Mouse (Mus musculus) embryonic facial prominence, embryonic 12.5 days (tissue): ENCODE data around the gene Kcnab2. TPM values are rescaled to one million over a fixed set of nuclear protein-coding genes. Genes with fewer than 3 reads are reported as not detected.

Experiments
- ATAC-seq: fragments of 200-750 bp; cut with Nextera tagmentation; 2 replicates; pipeline ENCODE4 v1.8.0; 2017; ENCODE audit not compliant: insufficient number of reproducible peaks, insufficient read depth, low FRiP score, low TSS enrichment
- H3K27ac ChIP-seq: fragments of 300-500 bp; sonication (generic); 2 replicates; pipeline ENCODE4 v1.5.1; 2016; ENCODE audit warnings: mild to moderate bottlenecking
- H3K27me3 ChIP-seq: fragments of 300-500 bp; sonication (generic); 2 replicates; pipeline ENCODE4 v1.6.1; 2016; ENCODE audit warnings: mild to moderate bottlenecking, moderate library complexity
- H3K36me3 ChIP-seq: fragments of 300-500 bp; sonication (generic); 2 replicates; pipeline ENCODE4 v1.6.1; 2016; ENCODE audit warnings: mild to moderate bottlenecking
- H3K4me1 ChIP-seq: fragments of 300-500 bp; sonication (generic); 2 replicates; pipeline ENCODE4 v1.6.1; 2016
- H3K4me2 ChIP-seq: fragments of 300-500 bp; sonication (generic); replicated peaks from 2 replicates; pipeline ENCODE4 v1.6.1; 2016; ENCODE audit warnings: mild to moderate bottlenecking, moderate library complexity
- H3K4me3 ChIP-seq: fragments of 300-500 bp; sonication (generic); 2 replicates; pipeline ENCODE4 v1.5.1; 2016; ENCODE audit warnings: mild to moderate bottlenecking
- H3K9ac ChIP-seq: fragments of 300-500 bp; sonication (generic); 2 replicates; pipeline ENCODE4 v1.6.1; 2016; ENCODE audit warnings: mild to moderate bottlenecking, moderate library complexity
- H3K9me3 ChIP-seq: fragments of 300-500 bp; sonication (generic); 2 replicates; pipeline ENCODE4 v1.6.1; 2016; ENCODE audit warnings: mild to moderate bottlenecking, moderate library complexity
- WGBS: fragments of 180-500 bp; shearing (Covaris S2); methylation state at CpG from one replicate; pipeline ENCODE4 v1.1.7; 2016; 5-methylcytosine and 5-hydroxymethylcytosine counted together
- polyA plus RNA-seq: library from polyadenylated mRNA; unstranded; fragments of >200 nt; fragmentation: Nextera tagmentation; extraction: Ambion mirVana; gene quantifications from 2 replicates; pipeline ENCODE4 v1.2.1, GENCODE M21; 2016

The Kcnab2 gene
- polyA plus RNA-seq = 12.4 and 15.6 TPM in 2 replicates

DNA sequence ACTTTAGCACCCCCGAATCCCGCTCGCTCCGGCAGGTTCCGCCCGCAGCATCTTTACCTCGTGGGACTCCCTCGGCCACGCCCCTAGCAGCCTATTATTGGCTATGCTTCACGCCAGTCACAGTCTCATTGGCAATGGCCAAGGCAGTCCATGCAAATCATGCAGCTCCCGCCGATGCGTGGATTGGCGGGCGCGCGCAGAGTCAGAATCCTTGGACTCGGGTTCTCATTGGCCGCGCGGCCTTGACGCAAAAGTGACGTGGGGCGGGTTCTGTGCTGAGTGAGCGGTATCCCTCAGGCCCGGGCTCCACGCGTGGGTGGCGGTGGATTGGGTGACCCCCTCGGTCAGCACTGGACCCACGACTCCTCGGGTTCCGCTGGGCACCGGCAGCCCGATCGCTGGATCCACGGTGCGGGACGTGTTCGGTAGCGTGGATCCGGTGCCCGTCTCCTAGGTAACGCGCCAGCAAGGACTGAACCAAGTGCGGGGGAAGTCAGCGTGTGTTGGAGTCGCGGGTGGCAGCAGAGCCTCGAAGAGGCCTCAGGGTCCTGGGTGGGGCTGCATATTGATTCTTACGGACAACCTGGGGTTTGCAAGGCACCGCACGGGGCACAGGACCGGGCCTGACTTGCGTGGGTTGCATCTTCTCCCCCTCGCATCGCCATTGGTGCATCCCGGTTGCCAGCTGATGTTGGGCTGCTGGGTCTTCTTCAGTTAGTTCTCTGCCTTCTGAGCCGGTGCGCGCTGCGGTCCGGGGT, at the start of gene Kcnab2:
Gene Kcnab2, minus strand, starts transcription at position 406 of the 758 bp plus-strand sequence.
- H3K4me3 ChIP-seq = peak within 1 kb of the TSS; percentile 79
- H3K4me2 ChIP-seq = peak within 1 kb of the TSS; percentile 85
- H3K9ac ChIP-seq = peak within 1 kb of the TSS; percentile 78
- 0 out of 2 replicates have a peak, but pooled peaks cover 4% of the 10 kb centered on the region for H3K9me3 ChIP-seq
- no peaks in the 10 kb centered on the region for H3K36me3 ChIP-seq
- WGBS = under 1% methylated on average over 63 of the region's 63 CpGs
- H3K27me3 ChIP-seq = peaks cover 18% of the 10 kb centered on the region
- peak; percentile 95 for ATAC-seq
- peaks cover 14% of the 10 kb centered on the region for H3K4me1 ChIP-seq
- H3K27ac ChIP-seq = peak within 1 kb of the TSS; percentile 81

DNA sequence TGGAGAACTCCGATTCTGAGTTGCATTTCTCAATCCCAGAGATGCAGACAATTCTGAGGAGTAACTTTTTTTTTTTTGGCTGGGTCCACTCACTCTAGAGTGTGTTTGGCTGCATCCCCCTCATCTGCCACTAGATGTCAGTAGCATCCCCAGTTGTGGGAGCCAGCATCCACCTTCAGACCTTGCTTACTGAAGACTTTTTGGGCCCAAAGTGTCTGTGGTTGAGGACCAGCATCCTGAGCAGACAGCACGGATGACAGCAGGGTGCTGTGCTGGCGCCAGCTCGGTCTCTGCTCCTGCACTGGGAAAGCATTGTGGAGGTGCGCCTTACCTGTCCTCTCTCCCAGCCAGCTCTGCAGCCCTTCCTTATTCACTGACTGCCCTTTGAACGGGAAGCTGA, 42.4 kb upstream of the Kcnab2 start:
- no peak overlapping the region for H3K4me2 ChIP-seq
- no peaks in the 10 kb centered on the region for H3K9me3 ChIP-seq
- H3K4me3 ChIP-seq = no peak overlapping the region
- ATAC-seq = no peak
- no peaks in the 10 kb centered on the region for H3K4me1 ChIP-seq
- no peak overlapping the region for H3K9ac ChIP-seq
- WGBS = 25% methylated on average over 6 of the region's 6 CpGs
- H3K27ac ChIP-seq = no peak overlapping the region
- H3K36me3 ChIP-seq = no peaks in the 10 kb centered on the region
- H3K27me3 ChIP-seq = no peaks in the 10 kb centered on the region

DNA sequence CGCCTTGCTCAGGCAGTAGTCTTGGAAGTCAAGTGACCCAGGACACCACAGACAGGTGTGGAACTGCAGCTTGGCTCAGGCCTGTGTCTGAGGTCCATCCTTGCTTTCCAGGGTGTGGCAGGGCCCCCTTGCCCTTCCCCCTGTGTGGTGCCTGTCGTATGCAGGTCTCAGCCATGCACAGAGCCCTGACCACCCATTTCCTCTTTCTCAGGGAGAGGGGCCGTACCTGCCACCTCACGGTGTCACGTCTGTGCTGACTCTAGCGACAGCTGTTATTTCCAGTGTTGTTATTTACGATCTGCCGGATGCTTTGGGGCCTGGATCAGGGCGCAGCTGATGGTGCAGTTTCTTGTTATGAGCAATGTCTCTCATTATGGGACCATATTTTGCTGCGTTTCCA, 41.4 kb upstream of the Kcnab2 start:
- no peak overlapping the region for H3K4me3 ChIP-seq
- no peak overlapping the region for H3K9ac ChIP-seq
- no peaks in the 10 kb centered on the region for H3K9me3 ChIP-seq
- no peaks in the 10 kb centered on the region for H3K27me3 ChIP-seq
- H3K4me1 ChIP-seq = no peaks in the 10 kb centered on the region
- no peak overlapping the region for H3K27ac ChIP-seq
- ATAC-seq = no peak
- 87% methylated on average over 10 of the region's 10 CpGs for WGBS
- H3K4me2 ChIP-seq = no peak overlapping the region
- H3K36me3 ChIP-seq = no peaks in the 10 kb centered on the region

DNA sequence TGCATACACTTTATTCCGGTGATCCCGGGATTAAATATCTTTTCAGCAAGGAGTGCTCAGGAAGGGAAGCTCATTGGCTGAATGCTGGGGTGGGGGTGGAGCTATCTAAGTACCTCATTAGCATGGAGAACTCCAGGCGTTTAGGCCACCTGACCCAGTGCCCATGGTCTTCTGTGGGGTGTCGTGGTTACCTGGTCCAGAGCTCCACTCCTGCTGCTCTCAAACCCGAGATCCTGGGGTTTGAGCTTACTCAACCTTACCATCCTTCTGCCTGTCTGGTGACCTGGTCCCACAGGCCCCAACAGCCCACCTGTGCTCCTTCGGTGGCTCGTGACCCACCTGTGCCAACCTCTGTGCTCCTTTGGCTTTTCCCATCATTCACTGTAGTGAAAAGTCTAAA, 37.2 kb upstream of the Kcnab2 start:
- no peak overlapping the region for H3K4me3 ChIP-seq
- H3K9ac ChIP-seq = no peak overlapping the region
- WGBS = 75% methylated on average over 7 of the region's 7 CpGs
- H3K27ac ChIP-seq = no peak overlapping the region
- no peaks in the 10 kb centered on the region for H3K9me3 ChIP-seq
- no peak for ATAC-seq
- no peak overlapping the region for H3K4me2 ChIP-seq
- H3K36me3 ChIP-seq = no peaks in the 10 kb centered on the region
- no peaks in the 10 kb centered on the region for H3K27me3 ChIP-seq
- H3K4me1 ChIP-seq = peaks cover 7% of the 10 kb centered on the region; the same call in 1 of the 2 replicates

DNA sequence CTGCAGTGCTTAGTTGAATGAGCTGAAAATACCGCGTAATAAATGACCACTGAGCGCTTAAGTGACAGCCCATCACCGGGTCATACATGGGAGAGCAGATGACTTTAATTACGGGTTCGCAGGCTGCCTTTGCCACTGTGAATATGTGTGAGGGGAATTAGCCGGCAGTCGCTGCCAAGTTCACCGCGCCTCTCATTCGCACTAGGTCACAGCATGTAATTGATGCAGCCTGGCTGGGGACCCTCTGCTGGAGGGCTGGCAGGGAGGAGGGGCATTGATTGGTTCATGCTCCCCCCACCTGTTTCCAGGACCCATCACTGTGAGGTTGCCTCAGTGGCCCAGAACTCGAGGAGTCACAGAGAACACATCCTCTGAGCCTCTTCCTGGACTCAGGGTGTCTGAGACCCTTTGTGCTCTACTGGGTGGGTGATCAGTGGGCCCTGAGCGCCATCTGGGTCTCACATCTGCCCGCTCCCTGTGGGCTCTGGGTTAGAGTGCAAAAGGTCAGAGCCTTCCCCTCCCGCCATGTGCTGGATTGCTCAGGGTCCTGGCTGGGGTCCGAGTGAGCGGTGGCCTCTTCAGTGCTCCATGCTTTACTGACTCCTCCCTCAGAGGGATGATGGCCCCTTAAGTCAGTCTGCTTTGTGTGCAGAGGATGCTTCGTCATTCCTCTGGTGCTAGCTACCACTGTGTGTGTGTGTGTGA, 34.7 kb upstream of the Kcnab2 start:
- ATAC-seq = peak; percentile 68; the same call in 1 of the 2 replicates
- Histone ChIP-seq H3K9me3 (no peaks in the 10 kb centered on the region), H3K27me3 (no peaks in the 10 kb centered on the region), H3K27ac (no peak overlapping the region), H3K9ac (no peak overlapping the region), H3K4me2 (no peak overlapping the region), H3K4me3 (no peak overlapping the region), H3K36me3 (0 out of 2 replicates have a peak, but pooled peaks cover 4% of the 10 kb centered on the region), H3K4me1 (peaks cover 7% of the 10 kb centered on the region; the same call in 1 of the 2 replicates)
- 46% methylated on average over 18 of the region's 18 CpGs for WGBS

DNA sequence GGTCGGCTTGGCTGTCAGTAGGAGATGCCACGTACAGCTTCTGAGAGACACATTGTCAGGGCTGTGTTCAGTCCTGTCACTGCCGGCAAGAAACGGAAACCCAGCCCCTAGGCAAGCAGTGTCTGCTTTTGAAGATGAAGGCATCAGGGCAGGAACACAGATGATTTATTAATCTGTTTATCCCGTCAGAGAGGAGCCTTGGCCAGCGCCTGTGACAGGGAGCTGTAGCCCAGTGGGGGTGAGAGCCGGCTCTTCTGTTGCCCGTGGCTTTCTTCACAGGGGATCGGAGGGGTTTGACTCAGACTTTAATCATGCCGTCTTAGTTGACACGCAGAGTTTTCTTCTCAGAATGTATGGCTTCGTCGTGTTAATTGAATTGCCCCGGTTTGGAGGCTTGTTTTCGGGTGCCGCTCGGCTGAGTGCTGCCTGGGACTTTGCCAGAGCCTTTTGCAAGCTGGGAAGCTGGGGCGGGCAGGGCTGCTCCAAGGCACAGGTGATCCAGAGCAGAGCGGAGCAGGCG, 16.7 kb upstream of the Kcnab2 start:
- Histone ChIP-seq H3K9ac (no peak overlapping the region), H3K4me2 (no peak overlapping the region), H3K27ac (no peak overlapping the region), H3K27me3 (no peaks in the 10 kb centered on the region), H3K4me1 (no peaks in the 10 kb centered on the region), H3K9me3 (no peaks in the 10 kb centered on the region), H3K36me3 (peaks cover 6% of the 10 kb centered on the region; the same call in 1 of the 2 replicates), H3K4me3 (no peak overlapping the region)
- ATAC-seq = no peak
- WGBS = 56% methylated on average over 20 of the region's 20 CpGs

DNA sequence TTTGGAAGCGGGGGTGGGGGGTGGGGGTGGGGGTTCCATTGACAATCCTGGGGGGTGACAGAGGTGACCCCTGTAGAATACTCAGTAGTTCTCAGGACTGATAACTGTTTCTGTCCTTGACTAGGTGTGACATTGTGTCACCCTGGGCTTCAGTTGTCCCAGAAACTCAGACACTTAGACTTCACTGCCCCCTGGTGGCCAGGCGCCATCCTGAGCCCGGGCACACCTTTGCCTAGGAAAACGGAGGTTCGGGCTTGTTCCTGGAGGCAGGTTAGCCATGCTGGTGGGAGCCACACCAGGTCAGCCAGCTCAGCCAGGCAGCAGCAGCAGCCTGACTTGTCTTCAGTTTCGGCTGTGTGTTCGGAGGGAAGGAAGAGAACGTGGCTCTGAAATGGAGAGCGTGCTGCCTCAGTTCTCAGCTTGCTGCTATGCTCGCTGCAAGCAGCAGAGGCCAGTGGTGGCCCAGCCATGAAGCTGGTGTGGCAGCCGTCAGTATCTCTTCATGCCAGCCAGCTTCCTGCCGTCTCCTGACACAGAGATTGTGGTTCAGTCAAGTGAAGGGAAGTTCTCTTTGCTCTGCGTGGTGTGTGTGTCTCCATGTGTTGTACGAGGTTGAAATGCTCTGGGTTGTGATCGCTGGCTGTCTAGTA, 13.7 kb upstream of the Kcnab2 start:
- Histone ChIP-seq H3K36me3 (no peaks in the 10 kb centered on the region), H3K9me3 (no peaks in the 10 kb centered on the region), H3K27ac (no peak overlapping the region), H3K27me3 (no peaks in the 10 kb centered on the region), H3K4me2 (no peak overlapping the region), H3K4me1 (no peaks in the 10 kb centered on the region), H3K9ac (no peak overlapping the region), H3K4me3 (no peak overlapping the region)
- WGBS = 56% methylated on average over 15 of the region's 15 CpGs
- ATAC-seq = no peak

DNA sequence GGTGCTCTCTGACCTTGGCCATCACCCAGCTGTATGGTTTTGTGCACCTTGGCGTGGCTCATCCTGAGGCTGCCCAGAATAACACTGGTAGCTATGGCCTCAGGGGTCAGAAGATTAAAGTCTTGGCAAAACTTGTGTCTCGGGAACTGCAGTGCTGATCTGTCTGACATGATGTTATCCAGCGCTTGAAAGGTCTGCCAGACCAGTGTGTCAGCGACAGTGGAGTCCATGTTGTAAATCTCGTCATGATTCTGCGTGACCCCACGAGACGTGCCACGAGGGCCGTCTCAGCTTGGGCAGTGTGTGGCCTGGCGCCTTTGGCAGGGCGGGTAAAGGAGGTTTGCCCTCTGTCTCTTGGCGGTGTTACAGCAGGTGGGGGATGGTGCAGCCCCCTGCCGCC, 12.6 kb upstream of the Kcnab2 start:
- WGBS = 89% methylated on average over 14 of the region's 14 CpGs

DNA sequence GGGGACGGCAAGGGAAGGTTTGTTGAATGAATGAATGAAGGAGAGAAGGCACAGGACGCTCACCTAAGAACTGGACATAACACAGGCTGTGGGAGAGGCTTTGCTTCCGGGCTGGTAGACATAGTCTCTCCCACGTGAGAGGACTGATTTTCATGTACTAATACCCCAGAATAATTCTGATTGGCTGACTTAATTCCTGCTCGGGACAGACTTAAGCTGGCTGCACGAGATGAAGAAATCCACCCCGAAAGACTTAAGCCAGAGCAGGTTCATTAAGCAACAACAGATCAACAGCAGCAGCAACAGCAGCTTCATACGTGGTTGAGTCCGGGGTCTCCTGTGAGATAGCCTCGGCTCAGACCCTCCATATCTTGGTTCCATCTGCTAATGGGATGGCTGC, 10.4 kb upstream of the Kcnab2 start:
- WGBS = 81% methylated on average over 10 of the region's 10 CpGs
- H3K4me2 ChIP-seq = no peak overlapping the region
- no peak for ATAC-seq
- H3K27ac ChIP-seq = no peak overlapping the region
- no peaks in the 10 kb centered on the region for H3K36me3 ChIP-seq
- no peak overlapping the region for H3K4me3 ChIP-seq
- no peaks in the 10 kb centered on the region for H3K4me1 ChIP-seq
- H3K9ac ChIP-seq = no peak overlapping the region
- H3K9me3 ChIP-seq = no peaks in the 10 kb centered on the region
- H3K27me3 ChIP-seq = no peaks in the 10 kb centered on the region

More for the DNA sequence above, 12.6 kb upstream of the Kcnab2 start:
- no peaks in the 10 kb centered on the region for H3K9me3 ChIP-seq
- H3K4me3 ChIP-seq = no peak overlapping the region
- no peak for ATAC-seq
- H3K36me3 ChIP-seq = no peaks in the 10 kb centered on the region
- H3K27me3 ChIP-seq = no peaks in the 10 kb centered on the region
- H3K9ac ChIP-seq = no peak overlapping the region
- no peak overlapping the region for H3K27ac ChIP-seq
- H3K4me1 ChIP-seq = no peaks in the 10 kb centered on the region
- H3K4me2 ChIP-seq = no peak overlapping the region

DNA sequence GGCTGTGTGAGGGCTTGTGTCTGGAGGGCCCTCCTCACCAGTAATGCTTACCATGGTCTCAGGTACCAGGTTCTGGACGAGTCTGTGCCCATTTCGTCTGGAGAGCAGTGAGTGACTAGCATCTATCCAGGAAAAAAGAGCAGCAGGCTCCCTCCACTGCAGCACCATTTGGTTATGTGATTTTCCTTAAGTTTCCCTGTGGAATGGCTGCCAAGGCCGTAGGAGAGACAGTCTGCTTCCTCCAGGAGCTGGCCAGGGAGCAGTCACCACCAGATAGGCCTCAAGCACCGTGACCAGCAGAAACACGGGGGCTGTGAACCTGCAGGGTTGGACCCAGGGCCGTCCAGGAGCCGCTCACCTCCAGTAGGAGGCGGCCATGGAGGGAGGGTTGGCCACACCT, 2.8 kb upstream of the Kcnab2 start:
- Histone ChIP-seq H3K27me3 (peaks cover 14% of the 10 kb centered on the region), H3K9ac (no peak overlapping the region), H3K4me2 (no peak overlapping the region), H3K4me1 (peaks cover 14% of the 10 kb centered on the region), H3K9me3 (no peaks in the 10 kb centered on the region), H3K27ac (no peak overlapping the region), H3K4me3 (no peak overlapping the region), H3K36me3 (no peaks in the 10 kb centered on the region)
- ATAC-seq = no peak
- 49% methylated on average over 8 of the region's 8 CpGs for WGBS

DNA sequence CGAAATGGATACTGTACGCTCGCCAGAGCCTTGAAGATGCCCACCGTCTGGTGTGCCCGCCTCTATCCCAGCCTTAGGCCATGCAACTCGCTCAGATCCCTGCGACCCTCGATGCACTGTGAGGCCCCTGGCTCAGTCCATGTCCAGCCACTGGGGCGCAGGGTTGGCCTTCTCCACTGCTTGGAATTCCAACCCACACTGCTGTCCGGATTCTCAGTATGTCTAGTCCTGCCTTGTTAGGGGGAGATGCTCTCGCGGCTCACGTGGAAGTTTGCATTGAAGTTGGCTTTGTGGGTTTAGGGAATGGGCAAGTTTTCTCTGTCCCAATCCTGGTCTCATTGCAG, 525 bp upstream of the Kcnab2 start:
- Histone ChIP-seq H3K27me3 (peaks cover 18% of the 10 kb centered on the region), H3K4me2 (peak overlapping the region; percentile 85), H3K9ac (peak overlapping the region; percentile 78), H3K27ac (peak overlapping the region; percentile 81), H3K9me3 (no peaks in the 10 kb centered on the region), H3K36me3 (no peaks in the 10 kb centered on the region), H3K4me3 (peak overlapping the region; percentile 79), H3K4me1 (peaks cover 14% of the 10 kb centered on the region)
- peak; percentile 23; the same call in 1 of the 2 replicates for ATAC-seq
- WGBS = 2% methylated on average over 13 of the region's 13 CpGs
